Mouse (Mus musculus) layer of hippocampus, adult 9-10 months (tissue): ENCODE measurements around the gene Ube2m.
"Not testable (repeated sequence)": the region's sequence is repeated elsewhere in the genome, so short reads cannot be mapped to it uniquely, and the experiment has no call there.

Source experiments
- DNase-seq: peaks from one replicate; pipeline ENCODE4 v3.0.0; 2022; ENCODE audit warnings: low spot score

The Ube2m gene

DNA sequence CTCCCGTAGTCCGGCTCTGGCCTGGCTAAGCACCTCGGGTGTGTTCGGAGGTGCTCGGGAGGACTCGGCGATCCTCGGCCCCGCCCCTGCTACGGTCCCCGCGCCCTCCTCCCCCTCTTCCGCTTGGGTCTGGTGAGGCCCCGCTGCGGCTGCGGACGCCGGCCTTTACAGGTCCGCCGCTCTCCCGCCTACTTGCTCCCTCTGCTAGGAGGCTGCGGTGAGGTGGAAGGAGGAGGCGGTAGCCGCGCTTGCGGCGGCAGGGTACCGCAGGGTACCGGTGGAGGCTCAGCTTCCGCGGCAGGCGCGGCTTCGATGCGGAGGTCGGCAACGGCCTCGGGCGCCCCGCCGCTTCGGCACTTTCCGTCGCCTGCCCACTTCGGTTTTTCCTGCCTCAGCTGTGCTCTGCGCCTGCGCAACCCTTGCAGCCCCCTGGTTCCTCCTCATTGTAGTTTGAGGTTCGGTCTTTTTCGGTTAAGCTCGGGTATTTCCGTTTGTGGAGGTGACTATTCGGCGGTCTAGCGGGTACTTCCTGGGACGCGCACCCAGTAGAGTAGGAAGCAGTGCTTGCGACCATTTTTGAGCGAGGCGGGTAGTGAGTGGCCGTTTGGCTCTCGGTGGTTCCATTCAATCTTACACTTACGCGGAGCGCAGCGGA lies at the start of gene Ube2m:
Gene Ube2m, minus strand, starts transcription at position 375 of the 655 bp plus-strand sequence.
- peak; percentile 99 for DNase-seq

DNA sequence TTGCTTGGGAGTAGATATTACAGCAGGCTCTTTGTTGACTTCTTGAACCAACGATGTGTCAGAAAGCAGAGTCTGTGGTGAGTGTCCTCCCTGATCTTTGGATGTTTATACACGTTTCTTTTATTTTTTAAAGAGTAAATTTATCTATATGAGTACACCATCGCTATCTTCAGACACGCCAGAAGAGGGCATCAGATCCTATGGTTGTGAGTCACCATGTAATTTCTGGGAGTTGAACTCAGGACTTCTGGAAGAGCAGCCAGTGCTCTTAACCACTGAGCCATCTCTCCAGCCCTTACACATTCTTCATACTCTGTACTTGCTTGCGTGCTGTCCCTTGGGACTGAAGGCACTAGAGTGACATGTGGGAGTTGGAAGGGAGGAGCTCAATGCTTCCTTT lies 34.2 kb upstream of the Ube2m start:
- no peak for DNase-seq

- DNase-seq, result not testable (repeated sequence)
These were observed 25.3 kb upstream of the Ube2m start for GRCm38 (mm10) chr7:13063399-13063798.

GRCm38 (mm10) chr7:13059536-13059935 lies 21.5 kb upstream of the Ube2m start:
- no peak for DNase-seq

GRCm38 (mm10) chr7:13056913-13057700 lies 19.0 kb upstream of the Ube2m start:
- no peak for DNase-seq

GRCm38 (mm10) chr7:13054287-13055010 lies 16.4 kb upstream of the Ube2m start, which contains the start of gene Mzf1:
Gene Mzf1 (minus strand): TSS chr7:13054764.
- DNase-seq, result peak; percentile 89

DNA sequence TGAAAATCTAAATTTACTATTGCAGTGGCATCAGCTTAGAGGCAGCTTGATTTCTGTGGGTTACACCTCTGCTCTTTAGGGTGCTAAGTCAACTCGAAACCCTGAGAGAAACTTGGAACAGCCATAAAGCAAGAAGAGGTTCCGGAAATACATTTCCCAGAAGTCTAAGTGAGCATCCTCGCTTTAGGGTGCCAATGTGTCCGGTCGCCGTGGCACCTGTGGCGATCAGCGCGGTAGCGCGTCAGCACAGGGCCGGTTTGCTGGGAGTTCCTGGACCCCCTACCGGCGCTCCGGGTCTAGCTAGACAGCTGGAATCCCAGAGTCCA lies 15.8 kb upstream of the Ube2m start:
- DNase-seq, result no peak

DNA sequence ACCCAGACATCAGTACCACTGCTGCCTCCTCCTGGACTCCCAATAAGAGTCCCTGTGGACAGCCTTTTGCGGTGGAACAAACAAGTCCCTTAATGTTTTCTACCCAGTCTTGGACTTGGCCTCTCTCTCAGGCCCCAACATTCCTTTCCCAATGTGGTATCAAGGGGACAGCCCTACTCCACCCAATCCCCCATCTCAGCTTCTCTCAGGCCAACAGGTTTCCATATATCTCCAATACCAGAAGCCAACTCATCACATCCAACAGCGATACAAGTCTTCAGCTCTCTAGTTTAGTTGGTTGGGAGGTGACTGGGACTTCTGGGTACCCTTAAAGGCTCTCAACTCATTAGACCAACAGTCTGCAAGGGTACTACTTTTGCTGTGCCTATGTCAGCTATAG lies 15.4 kb upstream of the Ube2m start:
- no peak for DNase-seq

DNA sequence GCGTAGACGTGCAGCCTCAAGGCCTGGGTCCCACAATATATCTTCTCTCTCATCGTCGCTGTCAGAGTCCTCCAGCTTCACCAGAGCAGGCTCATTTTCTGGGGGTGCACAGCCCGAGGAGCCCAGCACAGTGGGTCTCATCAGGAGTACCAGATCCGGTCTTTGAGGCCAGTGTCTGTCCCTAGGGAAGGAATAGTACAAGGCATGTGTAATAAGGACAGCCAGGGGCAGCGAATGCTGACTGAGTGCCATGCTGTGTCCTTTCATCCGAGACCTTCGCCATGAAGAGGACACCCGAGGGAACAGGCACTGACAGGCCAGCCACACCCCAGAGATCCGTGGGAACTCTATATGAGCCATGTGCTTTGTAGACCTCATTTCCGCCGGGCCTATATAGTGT lies 14.9 kb upstream of the Ube2m start:
- no peak for DNase-seq

GRCm38 (mm10) chr7:13046084-13046483 lies 8.0 kb upstream of the Ube2m start:
- DNase-seq, result no peak

- no peak for DNase-seq
These were observed 6.2 kb upstream of the Ube2m start for GRCm38 (mm10) chr7:13044254-13044625.

GRCm38 (mm10) chr7:13043445-13044253 lies 5.6 kb upstream of the Ube2m start:
- DNase-seq, result no peak

GRCm38 (mm10) chr7:13043120-13043444 lies 5.0 kb upstream of the Ube2m start:
- no peak for DNase-seq

GRCm38 (mm10) chr7:13042511-13042910 lies 4.4 kb upstream of the Ube2m start:
- no peak for DNase-seq

GRCm38 (mm10) chr7:13041256-13041655 lies 3.2 kb upstream of the Ube2m start:
- DNase-seq, result no peak

- DNase-seq, result no peak
These were observed 1.1 kb upstream of the Ube2m start for GRCm38 (mm10) chr7:13039181-13039580.

DNA sequence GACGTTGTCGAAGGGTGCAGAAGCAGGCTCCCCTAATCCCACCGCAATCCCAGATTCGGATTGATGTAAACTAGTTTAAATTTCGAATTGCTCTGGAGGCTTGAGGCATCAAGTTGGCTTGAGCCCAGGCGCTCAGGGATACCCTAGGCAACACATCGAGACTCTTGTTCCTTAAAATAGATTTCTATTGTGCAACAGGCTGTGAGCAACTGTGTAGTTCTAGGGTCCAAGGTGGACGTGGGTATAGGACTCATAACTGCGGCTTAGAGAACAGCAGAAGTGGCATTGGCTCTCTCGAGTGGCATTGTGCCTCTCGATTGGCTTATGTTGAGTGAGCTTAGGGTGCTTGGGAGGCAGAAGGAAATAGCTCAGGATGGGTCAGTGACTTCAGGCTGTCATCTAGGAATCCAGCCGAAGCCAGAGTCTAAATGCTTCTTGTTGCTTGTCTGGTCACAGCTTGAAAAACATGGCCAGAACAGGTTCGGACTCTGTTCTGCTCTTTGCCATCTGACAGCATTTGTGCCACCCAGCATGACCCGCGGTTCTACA lies 620 bp upstream of the Ube2m start:
- DNase-seq, result no peak

GRCm38 (mm10) chr7:13037366-13037765 lies 709 bp downstream of the Ube2m start:
- DNase-seq, result no peak

DNA sequence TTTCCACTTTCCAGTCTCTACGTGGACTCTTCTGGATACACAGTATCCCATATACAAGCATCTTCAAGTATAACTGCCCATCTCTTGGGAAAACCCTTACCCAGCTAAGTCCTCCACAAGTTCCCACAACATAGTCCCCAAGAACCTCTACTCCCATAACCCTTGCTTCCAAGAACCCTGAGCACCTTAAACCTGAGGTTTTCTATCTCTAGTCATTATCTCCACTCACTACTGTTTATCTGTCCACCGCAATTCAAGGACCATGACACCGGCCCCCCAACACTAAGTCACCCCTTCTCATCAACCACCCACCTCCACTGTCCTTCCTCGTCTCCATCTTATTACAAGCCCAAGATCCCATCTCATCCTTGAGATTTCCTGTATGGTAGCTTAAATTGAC lies 1.3 kb downstream of the Ube2m start:
- no peak for DNase-seq

- no peak for DNase-seq
These were observed 2.7 kb downstream of the Ube2m start for GRCm38 (mm10) chr7:13035211-13035855.

GRCm38 (mm10) chr7:13034148-13034977 lies 3.7 kb downstream of the Ube2m start, which contains the start of gene Chmp2a:
Gene Chmp2a (minus strand): TSS chr7:13034807.
- DNase-seq, result peak; percentile 92
